Mouse (Mus musculus): Measurements from ENCODE around the gene Map4k3. TPM values are rescaled to one million over a fixed set of nuclear protein-coding genes. Genes with fewer than 3 reads are reported as not detected.
A peak's percentile ranks its signal among the peaks of the same experiment; 100 is the strongest.
"Not testable (repeated sequence)": the region's sequence is repeated elsewhere in the genome, so short reads cannot be mapped to it uniquely, and the experiment has no call there.

The Map4k3 gene
- total RNA-seq, 2 experiments from 2014 or later = 43.1 to 46.3 TPM

GRCm38 (mm10) chr17:80574471-80574965 lies 153.8 kb downstream of the Map4k3 start:
- DNase-seq = no peak
- intact Hi-C loops (cut with DNase I) = no loop called here

GRCm38 (mm10) chr17:80572187-80572935 lies 155.9 kb downstream of the Map4k3 start:
- no peak for DNase-seq

GRCm38 (mm10) chr17:80571460-80571859 lies 156.8 kb downstream of the Map4k3 start:
- DNase-seq = no peak
- intact Hi-C loops (cut with DNase I) = no loop called here

More at GRCm38 (mm10) chr17:80572187-80572935, 155.9 kb downstream of the Map4k3 start:
- intact Hi-C loops (cut with DNase I) = no loop called here

- intact Hi-C loops (cut with DNase I) = not testable (repeated sequence)
Measured at GRCm38 (mm10) chr17:80569718-80570117, 158.6 kb downstream of the Map4k3 start.

GRCm38 (mm10) chr17:80568842-80569601 lies 159.3 kb downstream of the Map4k3 start:
- intact Hi-C loops (cut with DNase I) = no loop called here
- DNase-seq = no peak

More at GRCm38 (mm10) chr17:80569718-80570117, 158.6 kb downstream of the Map4k3 start:
- DNase-seq = not testable (repeated sequence)

GRCm38 (mm10) chr17:80568441-80568840 lies 159.8 kb downstream of the Map4k3 start:
- intact Hi-C loops (cut with DNase I) = no loop called here
- no peak for DNase-seq

GRCm38 (mm10) chr17:80564611-80564924 lies 163.7 kb downstream of the Map4k3 start:
- intact Hi-C loops (cut with DNase I) = loop anchor here (5.0 kb wide), 1 partner anchor 152 kb away; no protein-coding TSS in a partner anchor
- DNase-seq = peak; percentile 15 to 54

- intact Hi-C loops (cut with DNase I) = loop anchor here (5.0 kb wide), 1 partner anchor 152 kb away; no protein-coding TSS in a partner anchor
- DNase-seq = peak in 1 of 2 experiments; percentile 16
Measured at GRCm38 (mm10) chr17:80563762-80564610, 164.3 kb downstream of the Map4k3 start.

- no peak for DNase-seq
- intact Hi-C loops (cut with DNase I) = loop anchor here (5.0 kb wide), 1 partner anchor 150 kb away; no protein-coding TSS in a partner anchor
Measured at GRCm38 (mm10) chr17:80562792-80563191, 165.5 kb downstream of the Map4k3 start.

- intact Hi-C loops (cut with DNase I) = loop anchor here (1.0 to 5.0 kb wide), 3 partner anchors 106 to 270 kb away; partner anchors contain the start of genes Dhx57 and Morn2
- peak; percentile 75 to 88 for DNase-seq
Measured at GRCm38 (mm10) chr17:80560669-80561401, 167.4 kb downstream of the Map4k3 start.

GRCm38 (mm10) chr17:80559745-80560144 lies 168.5 kb downstream of the Map4k3 start:
- DNase-seq = no peak

GRCm38 (mm10) chr17:80559050-80559449 lies 169.2 kb downstream of the Map4k3 start:
- intact Hi-C loops (cut with DNase I) = no loop called here
- DNase-seq = peak; percentile 23 to 63

More at GRCm38 (mm10) chr17:80559745-80560144, 168.5 kb downstream of the Map4k3 start:
- intact Hi-C loops (cut with DNase I) = loop anchor here (1.0 to 5.0 kb wide), 3 partner anchors 104 to 269 kb away; partner anchors contain the start of genes Dhx57 and Morn2

GRCm38 (mm10) chr17:80558583-80558982 lies 169.7 kb downstream of the Map4k3 start:
- DNase-seq = no peak
- intact Hi-C loops (cut with DNase I) = no loop called here

GRCm38 (mm10) chr17:80557461-80557860 lies 170.8 kb downstream of the Map4k3 start:
- no peak for DNase-seq
- intact Hi-C loops (cut with DNase I) = no loop called here

- intact Hi-C loops (cut with DNase I) = loop anchor here (1.0 to 2.0 kb wide), 2 partner anchors 70 to 99 kb away; no protein-coding TSS in a partner anchor
- DNase-seq = peak; percentile 86
Measured at GRCm38 (mm10) chr17:80553318-80554270, 174.7 kb downstream of the Map4k3 start.

- DNase-seq = no peak
- intact Hi-C loops (cut with DNase I) = loop anchor here (1.0 to 2.0 kb wide), 2 partner anchors 69 to 98 kb away; no protein-coding TSS in a partner anchor
Measured at GRCm38 (mm10) chr17:80552653-80553052, 175.6 kb downstream of the Map4k3 start.

GRCm38 (mm10) chr17:80550981-80551380 lies 177.3 kb downstream of the Map4k3 start:
- DNase-seq = no peak
- intact Hi-C loops (cut with DNase I) = no loop called here

- intact Hi-C loops (cut with DNase I) = loop anchor here (5.0 kb wide), 1 partner anchor 35 kb away; no protein-coding TSS in a partner anchor
Measured at GRCm38 (mm10) chr17:80546846-80547245, 181.4 kb downstream of the Map4k3 start.

More at GRCm38 (mm10) chr17:80546846-80547245, 181.4 kb downstream of the Map4k3 start:
- DNase-seq = no peak

All from heart, postnatal 10 days (tissue).